24 mouse cellular contexts compared by ENCODE assay signal in the genomic region with DNA sequence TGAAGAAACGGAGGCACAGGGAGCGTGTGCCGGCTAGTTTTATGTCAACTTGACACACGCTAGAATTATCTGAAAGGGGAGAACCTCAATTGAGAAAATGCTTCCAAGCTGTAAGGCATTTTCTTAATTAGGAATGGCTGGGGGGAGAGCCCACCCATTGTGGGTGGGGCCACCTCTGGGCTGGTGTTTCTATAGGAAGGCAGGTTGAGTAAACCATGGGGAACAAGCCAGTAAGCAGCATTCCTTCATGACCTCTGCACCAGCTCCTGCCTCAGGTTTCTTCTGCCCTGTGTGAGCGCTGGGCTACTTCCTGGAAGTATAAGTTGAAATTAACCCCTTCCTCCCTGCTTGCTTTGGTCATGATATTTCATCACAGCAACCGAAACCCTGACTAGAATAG. TPM values are rescaled to one million over a fixed set of nuclear protein-coding genes. Genes with fewer than 3 reads are reported as not detected.
A peak's percentile ranks its signal among the peaks of the same experiment; 100 is the strongest.
DNase-seq lines count a peak whose midpoint lies in the region; ATAC-seq lines count a peak whose summit lies in the region.
"Had no signal": no experiment of that assay in that cellular context is flagged by ENCODE, and none has a peak within 500 bp of the region (broad histone marks: within the 10 kb centered on the region; RNA-seq: fewer than 3 reads in every experiment).

No protein-coding gene starts in this region.

- no peak for DNase-seq in forebrain, embryonic 14.5 days (ENCODE audit: low spot score)
- DNase-seq in ZHBTc4 (ENCODE audit: low read depth, low spot score) = peak; percentile 15
- peak; percentile 86 for DNase-seq in embryonic facial prominence, embryonic 10.5 days (ENCODE audit: low spot score)
- peak; percentile 39 for DNase-seq in hindlimb bud, embryonic 11.5 days (ENCODE audit: extremely low spot score, low read depth, low spot score)
- DNase-seq in lung, postnatal 10 days = no peak
- no peak for DNase-seq in heart, adult 11 months
- DNase-seq: adrenal gland, postnatal 25 days; cerebellum, adult 11 months; cerebellum, postnatal 10 days; gastrocnemius, postnatal 14 days; heart, postnatal 10 days; lung, adult 18-20 months; lung, postnatal 36 days; right cerebral cortex, postnatal 25 days; thymus, adult 18-20 months had no signal

- H3K4me3 ChIP-seq in forebrain, embryonic 15.5 days = no peak overlapping the region
- no peak overlapping the region for H3K4me3 ChIP-seq in forebrain, embryonic 14.5 days (ENCODE audit: low read depth, low read length)
- H3K4me3 ChIP-seq in embryonic facial prominence, embryonic 10.5 days = 0 out of 2 replicates have a peak overlapping the region, but pooled peaks have one; percentile 24
- no peak overlapping the region for H3K4me3 ChIP-seq in heart, embryonic 11.5 days (ENCODE audit: low read depth, low read length)
- H3K4me3 ChIP-seq: stomach, embryonic 15.5 days had no signal

- H3K9me3 ChIP-seq in forebrain, embryonic 15.5 days = no peaks in the 10 kb centered on the region
- H3K9me3 ChIP-seq in forebrain, embryonic 14.5 days (replicated peaks; ENCODE audit: control insufficient read depth, low read length) = no peaks in the 10 kb centered on the region
- H3K9me3 ChIP-seq in embryonic facial prominence, embryonic 10.5 days = no peaks in the 10 kb centered on the region
- H3K9me3 ChIP-seq in heart, embryonic 11.5 days (replicated peaks; ENCODE audit: control insufficient read depth, low read length) = no peaks in the 10 kb centered on the region
- H3K9me3 ChIP-seq: G1E; stomach, embryonic 15.5 days had no signal

- no peak for ATAC-seq in forebrain, embryonic 15.5 days (replicated peaks)
- ATAC-seq in forebrain, embryonic 14.5 days = no peak
- ATAC-seq in heart, embryonic 11.5 days (replicated peaks; ENCODE audit: insufficient number of reproducible peaks, low FRiP score, low TSS enrichment) = no peak
- ATAC-seq: intestine, postnatal 0 days had no signal

- no peak overlapping the region for H3K9ac ChIP-seq in forebrain, embryonic 15.5 days (replicated peaks)
- H3K9ac ChIP-seq in forebrain, embryonic 14.5 days (ENCODE audit: low read length) = no peak overlapping the region
- no peak overlapping the region for H3K9ac ChIP-seq in heart, embryonic 11.5 days (ENCODE audit: low read depth, low read length)
- H3K9ac ChIP-seq: hindbrain, embryonic 14.5 days; stomach, embryonic 15.5 days had no signal

- peaks cover 42% of the 10 kb centered on the region for H3K4me1 ChIP-seq in forebrain, embryonic 15.5 days
- peaks cover 15% of the 10 kb centered on the region for H3K4me1 ChIP-seq in forebrain, embryonic 14.5 days (ENCODE audit: control insufficient read depth, insufficient read depth, low read length)
- peaks cover 59% of the 10 kb centered on the region for H3K4me1 ChIP-seq in embryonic facial prominence, embryonic 10.5 days
- H3K4me1 ChIP-seq in heart, embryonic 11.5 days (ENCODE audit: control insufficient read depth, insufficient read depth, low read length) = 0 out of 2 replicates have a peak, but pooled peaks cover 3% of the 10 kb centered on the region
- H3K4me1 ChIP-seq: stomach, embryonic 15.5 days had no signal

- H3K27ac ChIP-seq in forebrain, embryonic 15.5 days (replicated peaks) = 0 out of 2 replicates have a peak overlapping the region, but pooled peaks have one; percentile 51
- no peak overlapping the region for H3K27ac ChIP-seq in forebrain, embryonic 14.5 days (ENCODE audit: low read depth, low read length)
- peak overlapping the region; percentile 83 for H3K27ac ChIP-seq in embryonic facial prominence, embryonic 10.5 days (replicated peaks)
- no peak overlapping the region for H3K27ac ChIP-seq in heart, embryonic 11.5 days (ENCODE audit: low read depth, low read length)
- H3K27ac ChIP-seq: kidney, postnatal 0 days; stomach, embryonic 15.5 days had no signal

- 46% methylated on average over 6 of the region's 6 CpGs for WGBS in forebrain, embryonic 15.5 days
- WGBS in forebrain, embryonic 14.5 days = 53% methylated on average over 6 of the region's 6 CpGs
- WGBS in embryonic facial prominence, embryonic 10.5 days = 28% methylated on average over 6 of the region's 6 CpGs
- 61% methylated on average over 6 of the region's 6 CpGs for WGBS in heart, embryonic 11.5 days (ENCODE audit: insufficient replicate concordance)

- H3K36me3 ChIP-seq in forebrain, embryonic 15.5 days = no peaks in the 10 kb centered on the region
- no peaks in the 10 kb centered on the region for H3K36me3 ChIP-seq in forebrain, embryonic 14.5 days (ENCODE audit: control insufficient read depth, insufficient read depth, low read length)
- H3K36me3 ChIP-seq in embryonic facial prominence, embryonic 10.5 days (replicated peaks) = no peaks in the 10 kb centered on the region
- H3K36me3 ChIP-seq in heart, embryonic 11.5 days (ENCODE audit: control insufficient read depth, insufficient read depth, low read length) = no peaks in the 10 kb centered on the region
- H3K36me3 ChIP-seq: G1E; stomach, embryonic 15.5 days had no signal

- H3K27me3 ChIP-seq in forebrain, embryonic 15.5 days = no peaks in the 10 kb centered on the region
- H3K27me3 ChIP-seq in forebrain, embryonic 14.5 days (replicated peaks; ENCODE audit: control insufficient read depth, insufficient read depth, low read length) = no peaks in the 10 kb centered on the region
- H3K27me3 ChIP-seq in embryonic facial prominence, embryonic 10.5 days (replicated peaks; ENCODE audit: low read depth, poor library complexity, severe bottlenecking) = no peaks in the 10 kb centered on the region
- no peaks in the 10 kb centered on the region for H3K27me3 ChIP-seq in heart, embryonic 11.5 days (ENCODE audit: control insufficient read depth, insufficient read depth, low read length)
- H3K27me3 ChIP-seq: stomach, embryonic 15.5 days had no signal

- H3K4me2 ChIP-seq in forebrain, embryonic 15.5 days (replicated peaks) = no peak overlapping the region
- H3K4me2 ChIP-seq in forebrain, embryonic 14.5 days (ENCODE audit: low read length) = no peak overlapping the region
- no peak overlapping the region for H3K4me2 ChIP-seq in heart, embryonic 11.5 days
- H3K4me2 ChIP-seq: hindbrain, embryonic 14.5 days; liver, embryonic 11.5 days; stomach, embryonic 15.5 days had no signal

RNA-seq across cellular contexts. Expression of gene Ocstamp, which starts 15.6 kb away (rescaled TPM):
- polyA plus RNA-seq in forebrain, embryonic 15.5 days (2015; fragmentation: Nextera tagmentation; extraction: Ambion mirVana) = 0.05 TPM in 1 of 2 replicates, not detected in the other
- not detected in 2 replicates for polyA plus RNA-seq in forebrain, embryonic 14.5 days (2014; fragmentation: Nextera tagmentation; extraction: Ambion mirVana)
- polyA plus RNA-seq in embryonic facial prominence, embryonic 10.5 days (2016; fragmentation: Nextera tagmentation; extraction: Ambion mirVana) = 0.06 and 0.18 TPM in 2 replicates
- 0.06 TPM in 1 of 2 replicates, not detected in the other for polyA plus RNA-seq in heart, embryonic 11.5 days (2014; fragmentation: Nextera tagmentation; extraction: Ambion mirVana)
- polyA plus RNA-seq: G1E; hindbrain, embryonic 14.5 days had no signal

RNA-seq across cellular contexts. Expression of gene Zfp334, which starts 27.7 kb away (rescaled TPM):
- polyA plus RNA-seq in forebrain, embryonic 15.5 days (2015; fragmentation: Nextera tagmentation; extraction: Ambion mirVana) = 12.5 and 12.6 TPM in 2 replicates
- 13.6 and 13.9 TPM in 2 replicates for polyA plus RNA-seq in forebrain, embryonic 14.5 days (2014; fragmentation: Nextera tagmentation; extraction: Ambion mirVana)
- 20.8 and 21.6 TPM in 2 replicates for polyA plus RNA-seq in embryonic facial prominence, embryonic 10.5 days (2016; fragmentation: Nextera tagmentation; extraction: Ambion mirVana)
- polyA plus RNA-seq in heart, embryonic 11.5 days (2014; fragmentation: Nextera tagmentation; extraction: Ambion mirVana) = 9.2 and 10.7 TPM in 2 replicates
- polyA plus RNA-seq: G1E had no signal

RNA-seq across cellular contexts. Expression of gene Zfp663, which starts 47.3 kb away (rescaled TPM):
- 6.5 and 7.6 TPM in 2 replicates for polyA plus RNA-seq in forebrain, embryonic 15.5 days (2015; fragmentation: Nextera tagmentation; extraction: Ambion mirVana)
- 8.1 and 9.1 TPM in 2 replicates for polyA plus RNA-seq in forebrain, embryonic 14.5 days (2014; fragmentation: Nextera tagmentation; extraction: Ambion mirVana)
- polyA plus RNA-seq in embryonic facial prominence, embryonic 10.5 days (2016; fragmentation: Nextera tagmentation; extraction: Ambion mirVana) = 3.0 and 3.2 TPM in 2 replicates
- 0.28 and 0.69 TPM in 2 replicates for polyA plus RNA-seq in heart, embryonic 11.5 days (2014; fragmentation: Nextera tagmentation; extraction: Ambion mirVana)
- polyA plus RNA-seq: G1E; urinary bladder, adult 2 months had no signal

RNA-seq across cellular contexts. Expression of gene Slc13a3, which starts 57.2 kb away (rescaled TPM):
- polyA plus RNA-seq in forebrain, embryonic 15.5 days (2015; fragmentation: Nextera tagmentation; extraction: Ambion mirVana) = 5.3 and 5.4 TPM in 2 replicates
- 5.8 and 8.6 TPM in 2 replicates for polyA plus RNA-seq in forebrain, embryonic 14.5 days (2014; fragmentation: Nextera tagmentation; extraction: Ambion mirVana)
- polyA plus RNA-seq in embryonic facial prominence, embryonic 10.5 days (2016; fragmentation: Nextera tagmentation; extraction: Ambion mirVana) = 0.40 and 0.44 TPM in 2 replicates
- 0.29 and 0.61 TPM in 2 replicates for polyA plus RNA-seq in heart, embryonic 11.5 days (2014; fragmentation: Nextera tagmentation; extraction: Ambion mirVana)
- polyA plus RNA-seq: G1E; intestine, postnatal 0 days had no signal

Comparison
In these comparisons a context has a peak if more than half of its experiments do, and no peak if none do; other contexts are left out.
1. H3K27ac ChIP-seq: peak in forebrain, embryonic 15.5 days (single experiment) and embryonic facial prominence, embryonic 10.5 days (single experiment); none in forebrain, embryonic 14.5 days (single experiment) and heart, embryonic 11.5 days (single experiment).
2. DNase-seq: peak in ZHBTc4 (single experiment), embryonic facial prominence, embryonic 10.5 days (single experiment) and hindlimb bud, embryonic 11.5 days (single experiment); none in forebrain, embryonic 14.5 days (single experiment), lung, postnatal 10 days (single experiment) and heart, adult 11 months (single experiment).